Comparison of ENCODE assay signal across 14 mouse cellular contexts in genomic region chr17:37203917-37204236, GRCm38 (mm10). TPM values are rescaled to one million over a fixed set of nuclear protein-coding genes. Genes with fewer than 3 reads are reported as not detected.
DNase-seq lines count a peak whose midpoint lies in the region; ATAC-seq and TF ChIP-seq lines count a peak whose summit lies in the region.
"Had no signal": no experiment of that assay in that cellular context is flagged by ENCODE, and none has a peak within 500 bp of the region (broad histone marks: within the 10 kb centered on the region; RNA-seq: fewer than 3 reads in every experiment).

No protein-coding gene starts in this region.

- 0 out of 2 replicates have a peak, but pooled peaks cover 2% of the 10 kb centered on the region for H3K27me3 ChIP-seq in intestine, embryonic 15.5 days (replicated peaks)
- H3K27me3 ChIP-seq in intestine, postnatal 0 days (replicated peaks; ENCODE audit: control insufficient read depth, insufficient read depth, low read length): no peaks in the 10 kb centered on the region
- H3K27me3 ChIP-seq in forebrain, embryonic 14.5 days (replicated peaks; ENCODE audit: control insufficient read depth, insufficient read depth, low read length): peaks cover under 1% of the 10 kb centered on the region; the same call in 1 of the 2 replicates
- no peaks in the 10 kb centered on the region; the same call in 1 of the 2 replicates for H3K27me3 ChIP-seq in hindbrain, embryonic 14.5 days (ENCODE audit: control insufficient read depth, insufficient read depth, low read length)
- H3K27me3 ChIP-seq in midbrain, embryonic 16.5 days (ENCODE audit: control insufficient read depth, insufficient read depth, low read depth, low read length): no peaks in the 10 kb centered on the region; the same call in 1 of the 2 replicates

- peak; percentile 59 for ATAC-seq in intestine, embryonic 15.5 days
- ATAC-seq in intestine, postnatal 0 days: no peak
- ATAC-seq in forebrain, embryonic 14.5 days: peak; percentile 54; the same call in 1 of the 2 replicates
- peak; percentile 57; the same call in 1 of the 2 replicates for ATAC-seq in hindbrain, embryonic 14.5 days (ENCODE audit: low FRiP score)
- ATAC-seq in midbrain, embryonic 16.5 days: peak; percentile 77; the same call in 1 of the 2 replicates

- no peak overlapping the region for H3K9ac ChIP-seq in intestine, embryonic 15.5 days
- no peak overlapping the region for H3K9ac ChIP-seq in intestine, postnatal 0 days (ENCODE audit: low read depth, low read length)
- H3K9ac ChIP-seq in forebrain, embryonic 14.5 days (ENCODE audit: low read length): no peak overlapping the region
- H3K9ac ChIP-seq in hindbrain, embryonic 14.5 days: no peak overlapping the region
- no peak overlapping the region for H3K9ac ChIP-seq in midbrain, embryonic 16.5 days (ENCODE audit: low read depth, low read length)
- H3K9ac ChIP-seq: heart, embryonic 12.5 days; liver, embryonic 14.5 days had no signal

- 25% methylated on average over 3 of the region's 3 CpGs for WGBS in intestine, embryonic 15.5 days
- 33% methylated on average over 3 of the region's 3 CpGs for WGBS in intestine, postnatal 0 days
- WGBS in forebrain, embryonic 14.5 days: 27% methylated on average over 3 of the region's 3 CpGs
- 35% methylated on average over 3 of the region's 3 CpGs for WGBS in hindbrain, embryonic 14.5 days
- 27% methylated on average over 3 of the region's 3 CpGs for WGBS in midbrain, embryonic 16.5 days

- H3K36me3 ChIP-seq in intestine, embryonic 15.5 days: no peaks in the 10 kb centered on the region
- no peaks in the 10 kb centered on the region for H3K36me3 ChIP-seq in intestine, postnatal 0 days (ENCODE audit: control insufficient read depth, insufficient read depth)
- H3K36me3 ChIP-seq in forebrain, embryonic 14.5 days (ENCODE audit: control insufficient read depth, insufficient read depth, low read length): no peaks in the 10 kb centered on the region
- H3K36me3 ChIP-seq in hindbrain, embryonic 14.5 days (replicated peaks; ENCODE audit: control insufficient read depth, insufficient read depth): no peaks in the 10 kb centered on the region
- no peaks in the 10 kb centered on the region for H3K36me3 ChIP-seq in midbrain, embryonic 16.5 days (ENCODE audit: control insufficient read depth, insufficient read depth, low read length)
- H3K36me3 ChIP-seq: heart, embryonic 12.5 days had no signal

- no peaks in the 10 kb centered on the region for H3K4me1 ChIP-seq in intestine, embryonic 15.5 days (replicated peaks)
- no peaks in the 10 kb centered on the region for H3K4me1 ChIP-seq in intestine, postnatal 0 days (replicated peaks; ENCODE audit: control insufficient read depth, insufficient read depth, low read length)
- H3K4me1 ChIP-seq in forebrain, embryonic 14.5 days (ENCODE audit: control insufficient read depth, insufficient read depth, low read length): no peaks in the 10 kb centered on the region
- H3K4me1 ChIP-seq in hindbrain, embryonic 14.5 days (replicated peaks; ENCODE audit: control insufficient read depth, insufficient read depth, low read length): no peaks in the 10 kb centered on the region
- no peaks in the 10 kb centered on the region for H3K4me1 ChIP-seq in midbrain, embryonic 16.5 days (ENCODE audit: control insufficient read depth, insufficient read depth, low read length)
- H3K4me1 ChIP-seq: heart, embryonic 12.5 days had no signal

- H3K4me2 ChIP-seq in intestine, embryonic 15.5 days (replicated peaks): no peak overlapping the region
- H3K4me2 ChIP-seq in intestine, postnatal 0 days (replicated peaks; ENCODE audit: low read depth): no peak overlapping the region
- no peak overlapping the region for H3K4me2 ChIP-seq in forebrain, embryonic 14.5 days (ENCODE audit: low read length)
- no peak overlapping the region for H3K4me2 ChIP-seq in hindbrain, embryonic 14.5 days (replicated peaks)
- H3K4me2 ChIP-seq in midbrain, embryonic 16.5 days (ENCODE audit: low read length): no peak overlapping the region
- H3K4me2 ChIP-seq: heart, embryonic 12.5 days had no signal

- no peak for TF ChIP-seq CTCF in intestine, postnatal 0 days (IDR thresholded peaks at IDR 0.05; ENCODE audit: low read depth)

- no peak for DNase-seq in forebrain, embryonic 14.5 days (ENCODE audit: low spot score)
- DNase-seq in hindbrain, embryonic 14.5 days (ENCODE audit: low spot score): no peak
- no peak for DNase-seq in thymus, adult 18-20 months
- no peak for DNase-seq in spleen, postnatal 36 days (ENCODE audit: low spot score in 2 of 2)
- no peak for DNase-seq in ovary, postnatal 14 days (ENCODE audit: low spot score)

- no peak overlapping the region for H3K27ac ChIP-seq in intestine, embryonic 15.5 days
- H3K27ac ChIP-seq in intestine, postnatal 0 days (ENCODE audit: low read depth, low read length): no peak overlapping the region
- H3K27ac ChIP-seq in forebrain, embryonic 14.5 days (ENCODE audit: low read depth, low read length): no peak overlapping the region
- H3K27ac ChIP-seq in hindbrain, embryonic 14.5 days: no peak overlapping the region
- no peak overlapping the region for H3K27ac ChIP-seq in midbrain, embryonic 16.5 days (ENCODE audit: low read length)
- H3K27ac ChIP-seq: liver, embryonic 14.5 days had no signal

- no peak overlapping the region for H3K4me3 ChIP-seq in intestine, embryonic 15.5 days (replicated peaks)
- H3K4me3 ChIP-seq in intestine, postnatal 0 days (ENCODE audit: low read depth, low read length): no peak overlapping the region
- H3K4me3 ChIP-seq in forebrain, embryonic 14.5 days (ENCODE audit: low read depth, low read length): no peak overlapping the region
- no peak overlapping the region for H3K4me3 ChIP-seq in hindbrain, embryonic 14.5 days (replicated peaks; ENCODE audit: low read length)
- no peak overlapping the region for H3K4me3 ChIP-seq in midbrain, embryonic 16.5 days (ENCODE audit: low read depth, low read length)
- H3K4me3 ChIP-seq: heart, embryonic 12.5 days had no signal

- H3K9me3 ChIP-seq in intestine, embryonic 15.5 days: no peaks in the 10 kb centered on the region
- no peaks in the 10 kb centered on the region for H3K9me3 ChIP-seq in intestine, postnatal 0 days (ENCODE audit: control insufficient read depth)
- H3K9me3 ChIP-seq in forebrain, embryonic 14.5 days (replicated peaks; ENCODE audit: control insufficient read depth, low read length): no peaks in the 10 kb centered on the region
- no peaks in the 10 kb centered on the region for H3K9me3 ChIP-seq in hindbrain, embryonic 14.5 days (ENCODE audit: control insufficient read depth, low read length)
- H3K9me3 ChIP-seq in midbrain, embryonic 16.5 days (replicated peaks; ENCODE audit: control insufficient read depth, low read length, poor library complexity, severe bottlenecking): no peaks in the 10 kb centered on the region
- H3K9me3 ChIP-seq: heart, embryonic 12.5 days had no signal

RNA-seq across cellular contexts. Expression of gene Olfr94, which starts 3.1 kb away (rescaled TPM):
- not detected in 2 replicates for polyA plus RNA-seq in intestine, embryonic 15.5 days (2015; fragmentation: Nextera tagmentation; extraction: Ambion mirVana)
- not detected in 2 replicates for polyA plus RNA-seq in intestine, postnatal 0 days (2015; fragmentation: Nextera tagmentation; extraction: Ambion mirVana)
- polyA plus RNA-seq in forebrain, embryonic 14.5 days (2014; fragmentation: Nextera tagmentation; extraction: Ambion mirVana): not detected in 2 replicates
- polyA plus RNA-seq in hindbrain, embryonic 14.5 days (2014; fragmentation: Nextera tagmentation; extraction: Ambion mirVana): 0.21 TPM in 1 of 2 replicates, not detected in the other
- polyA plus RNA-seq in midbrain, embryonic 16.5 days (2015; fragmentation: Nextera tagmentation; extraction: Ambion mirVana): not detected in 2 replicates
- polyA plus RNA-seq: brain, embryonic 14.5 days; cortical plate, adult 2 months; heart, embryonic 12.5 days; large intestine, adult 2 months; limb, embryonic 11.5 days; liver, embryonic 14.5 days had no signal

RNA-seq across cellular contexts. Expression of gene Olfr95, which starts 9.0 kb away (rescaled TPM):
- polyA plus RNA-seq in intestine, embryonic 15.5 days (2015; fragmentation: Nextera tagmentation; extraction: Ambion mirVana): not detected in 2 replicates
- not detected in 2 replicates for polyA plus RNA-seq in intestine, postnatal 0 days (2015; fragmentation: Nextera tagmentation; extraction: Ambion mirVana)
- not detected in 2 replicates for polyA plus RNA-seq in forebrain, embryonic 14.5 days (2014; fragmentation: Nextera tagmentation; extraction: Ambion mirVana)
- not detected in 2 replicates for polyA plus RNA-seq in hindbrain, embryonic 14.5 days (2014; fragmentation: Nextera tagmentation; extraction: Ambion mirVana)
- polyA plus RNA-seq in midbrain, embryonic 16.5 days (2015; fragmentation: Nextera tagmentation; extraction: Ambion mirVana): 0.04 TPM in 1 of 2 replicates, not detected in the other
- polyA plus RNA-seq: cortical plate, adult 2 months; heart, embryonic 12.5 days; large intestine, adult 2 months; limb, embryonic 11.5 days; liver, embryonic 14.5 days had no signal

RNA-seq across cellular contexts. Expression of gene Ubd, which starts 10.2 kb away (rescaled TPM):
- polyA plus RNA-seq in intestine, embryonic 15.5 days (2015; fragmentation: Nextera tagmentation; extraction: Ambion mirVana): not detected in 2 replicates
- 5.2 and 5.3 TPM in 2 replicates for polyA plus RNA-seq in intestine, postnatal 0 days (2015; fragmentation: Nextera tagmentation; extraction: Ambion mirVana)
- not detected in 2 replicates for polyA plus RNA-seq in forebrain, embryonic 14.5 days (2014; fragmentation: Nextera tagmentation; extraction: Ambion mirVana)
- not detected in 2 replicates for polyA plus RNA-seq in hindbrain, embryonic 14.5 days (2014; fragmentation: Nextera tagmentation; extraction: Ambion mirVana)
- polyA plus RNA-seq in midbrain, embryonic 16.5 days (2015; fragmentation: Nextera tagmentation; extraction: Ambion mirVana): not detected in 2 replicates
- polyA plus RNA-seq: brain, embryonic 14.5 days; cortical plate, adult 2 months; heart, embryonic 12.5 days; limb, embryonic 11.5 days; liver, embryonic 14.5 days had no signal

RNA-seq across cellular contexts. Expression of gene Olfr96, which starts 16.1 kb away (rescaled TPM):
- polyA plus RNA-seq in intestine, embryonic 15.5 days (2015; fragmentation: Nextera tagmentation; extraction: Ambion mirVana): not detected in 2 replicates
- polyA plus RNA-seq in intestine, postnatal 0 days (2015; fragmentation: Nextera tagmentation; extraction: Ambion mirVana): not detected in 2 replicates
- polyA plus RNA-seq in forebrain, embryonic 14.5 days (2014; fragmentation: Nextera tagmentation; extraction: Ambion mirVana): not detected in 2 replicates
- polyA plus RNA-seq in hindbrain, embryonic 14.5 days (2014; fragmentation: Nextera tagmentation; extraction: Ambion mirVana): not detected in 2 replicates
- polyA plus RNA-seq in midbrain, embryonic 16.5 days (2015; fragmentation: Nextera tagmentation; extraction: Ambion mirVana): not detected in 2 replicates
- polyA plus RNA-seq: brain, embryonic 14.5 days; cortical plate, adult 2 months; heart, embryonic 12.5 days; large intestine, adult 2 months; limb, embryonic 11.5 days; liver, embryonic 14.5 days had no signal

RNA-seq across cellular contexts. Expression of gene Olfr97, which starts 33.3 kb away (rescaled TPM):
- polyA plus RNA-seq in intestine, embryonic 15.5 days (2015; fragmentation: Nextera tagmentation; extraction: Ambion mirVana): not detected in 2 replicates
- not detected in 2 replicates for polyA plus RNA-seq in intestine, postnatal 0 days (2015; fragmentation: Nextera tagmentation; extraction: Ambion mirVana)
- not detected in 2 replicates for polyA plus RNA-seq in forebrain, embryonic 14.5 days (2014; fragmentation: Nextera tagmentation; extraction: Ambion mirVana)
- polyA plus RNA-seq in hindbrain, embryonic 14.5 days (2014; fragmentation: Nextera tagmentation; extraction: Ambion mirVana): not detected in 2 replicates
- not detected in 2 replicates for polyA plus RNA-seq in midbrain, embryonic 16.5 days (2015; fragmentation: Nextera tagmentation; extraction: Ambion mirVana)
- polyA plus RNA-seq: brain, embryonic 14.5 days; cortical plate, adult 2 months; heart, embryonic 12.5 days; large intestine, adult 2 months; limb, embryonic 11.5 days; liver, embryonic 14.5 days had no signal
